Mouse (Mus musculus) MEL (cell line): ENCODE results near the gene Pde11a.

Experiments used
- CTCF ChIP-seq, 3 experiments: IDR thresholded peaks in 2 of 3; conservative IDR thresholded peaks in 1 of 3; 2 replicates each; pipeline ENCODE4 v1.5.1; 2011 to 2012; ENCODE audit warnings: low read length in 3 of 3, low read depth in 2 of 3, mild to moderate bottlenecking in 2 of 3, improper control_type of control experiment in 1 of 3, inconsistent platforms in 1 of 3, mixed read lengths in 1 of 3, moderate library complexity in 1 of 3; ENCODE audit not compliant: control insufficient read depth in 1 of 3, insufficient read depth in 1 of 3, poor library complexity in 1 of 3, severe bottlenecking in 1 of 3
- EP300 ChIP-seq, 2 experiments: IDR thresholded peaks; 2 replicates each; pipeline ENCODE4 v1.6.1; 2011; ENCODE audit warnings: improper control_type of control experiment in 2 of 2, low read length in 2 of 2, low read depth in 1 of 2, mild to moderate bottlenecking in 1 of 2
- MAFK ChIP-seq: IDR thresholded peaks from 2 replicates; pipeline ENCODE4 v1.6.1; 2011; ENCODE audit warnings: low read depth, mild to moderate bottlenecking, low read length, improper control_type of control experiment, borderline replicate concordance
- MAX ChIP-seq: IDR thresholded peaks from 2 replicates; pipeline ENCODE4 v1.6.1; 2011; ENCODE audit warnings: low read length, improper control_type of control experiment
- MEF2A ChIP-seq: IDR thresholded peaks from 2 replicates; pipeline ENCODE4 v1.6.1; 2014; ENCODE audit warnings: low read depth, mild to moderate bottlenecking, inconsistent platforms, low read length, improper control_type of control experiment; ENCODE audit not compliant: poor library complexity, insufficient replicate concordance, severe bottlenecking; ENCODE audit errors: extremely low read depth
- POLR2A ChIP-seq, 2 experiments: IDR thresholded peaks; 2 replicates each; pipeline ENCODE4 v1.6.1; 2011 to 2012; ENCODE audit warnings: low read length in 2 of 2, mild to moderate bottlenecking in 2 of 2, control low read depth in 1 of 2, improper control_type of control experiment in 1 of 2, low read depth in 1 of 2, moderate library complexity in 1 of 2; ENCODE audit not compliant: control insufficient read depth in 1 of 2, insufficient read depth in 1 of 2, poor library complexity in 1 of 2
- RCOR1 ChIP-seq: IDR thresholded peaks from 2 replicates; pipeline ENCODE4 v1.6.1; 2012; ENCODE audit warnings: low read depth, mild to moderate bottlenecking, inconsistent platforms, low read length, improper control_type of control experiment
- SMC3 ChIP-seq: IDR thresholded peaks from 2 replicates; pipeline ENCODE4 v1.6.1; 2011; ENCODE audit warnings: low read depth, low read length, improper control_type of control experiment
- USF2 ChIP-seq, 2 experiments: IDR thresholded peaks; 2 replicates each; pipeline ENCODE4 v1.6.1; 2011 to 2012; ENCODE audit warnings: improper control_type of control experiment in 2 of 2, low read length in 2 of 2, borderline replicate concordance in 1 of 2, inconsistent platforms in 1 of 2, low read depth in 1 of 2, mild to moderate bottlenecking in 1 of 2; ENCODE audit not compliant: insufficient read depth in 1 of 2
- ZMIZ1 ChIP-seq: IDR thresholded peaks from 2 replicates; pipeline ENCODE4 v1.6.1; 2012; ENCODE audit warnings: low read depth, mild to moderate bottlenecking, inconsistent platforms, low read length, improper control_type of control experiment, moderate library complexity

DNA sequence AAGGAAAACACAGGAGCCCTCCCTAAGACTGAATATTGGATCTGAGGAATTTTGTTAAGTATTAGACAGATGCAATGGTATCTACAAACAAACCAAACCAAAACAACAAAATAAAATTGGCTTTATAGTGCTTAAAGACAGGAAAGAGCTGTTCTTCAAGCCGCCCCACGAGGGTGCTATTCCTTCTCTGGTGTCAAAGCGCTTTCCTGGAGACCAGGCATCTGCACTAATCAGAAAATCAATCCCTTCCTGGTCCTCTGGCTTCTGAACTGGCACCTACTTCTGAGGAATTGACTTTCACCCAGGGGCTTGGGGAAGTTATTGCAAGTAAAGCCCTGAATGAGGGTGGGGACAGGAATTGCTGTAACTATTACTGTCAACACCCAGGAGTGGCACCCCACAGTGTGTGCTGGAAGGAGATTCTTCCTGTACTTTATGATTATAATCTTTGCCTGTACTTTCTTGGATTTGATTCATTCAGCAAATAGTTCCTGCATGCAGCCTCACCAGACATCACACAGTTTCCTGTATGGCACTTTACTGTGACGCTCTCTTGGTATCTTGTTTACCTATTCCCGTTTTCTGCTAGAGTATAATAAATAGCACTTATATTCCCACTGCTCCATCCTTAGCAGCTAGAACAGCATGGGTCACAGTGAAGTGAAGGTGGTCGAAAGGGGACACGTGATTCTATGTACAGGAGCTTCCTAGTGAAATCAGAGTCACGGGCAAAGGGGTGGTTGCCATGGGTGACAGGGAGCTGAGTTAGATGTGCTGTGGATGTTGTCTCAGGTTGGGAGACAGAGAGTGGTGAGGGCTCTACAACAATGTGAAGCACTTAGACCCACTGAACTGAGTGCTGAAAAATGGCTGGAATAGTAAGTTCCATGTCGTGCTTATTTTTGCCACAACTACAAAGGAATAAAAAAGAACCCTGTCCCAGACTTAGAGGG is 210.2 kb downstream of the Pde11a start:
- TF ChIP-seq CTCF (IDR thresholded peaks at IDR 0.05 in 2 of 3, conservative IDR thresholded peaks at IDR 0.05 in 1 of 3; ENCODE audit: control insufficient read depth in 1 of 3, insufficient read depth in 1 of 3, low read depth in 2 of 3, low read length in 3 of 3, poor library complexity in 1 of 3, severe bottlenecking in 1 of 3): no peak; a peak in 1 of 6 replicates
- TF ChIP-seq MAX: no peak
- no peak for TF ChIP-seq ZMIZ1
- TF ChIP-seq POLR2A (IDR thresholded peaks at IDR 0.05; ENCODE audit: control insufficient read depth in 1 of 2, insufficient read depth in 1 of 2, low read depth in 1 of 2, low read length in 2 of 2, poor library complexity in 1 of 2): no peak
- TF ChIP-seq MAFK: no peak
- TF ChIP-seq MEF2A: no peak
- TF ChIP-seq EP300 (IDR thresholded peaks at IDR 0.05; ENCODE audit: low read depth in 1 of 2, low read length in 2 of 2): no peak
- TF ChIP-seq RCOR1: no peak
- no peak for TF ChIP-seq USF2 (IDR thresholded peaks at IDR 0.05; ENCODE audit: borderline replicate concordance in 1 of 2, insufficient read depth in 1 of 2, low read depth in 1 of 2, low read length in 2 of 2)
- no peak for TF ChIP-seq SMC3
